Mouse (Mus musculus): ENCODE data around the gene Stard5. TPM values are rescaled to one million over a fixed set of nuclear protein-coding genes. Genes with fewer than 3 reads are reported as not detected.

Stard5 gene
- 35.1 and 35.4 TPM in 2 replicates for polyA plus RNA-seq (2016; fragmentation: Nextera tagmentation; extraction: Ambion mirVana)

GRCm38 (mm10) chr7:83631828-83632681, at the start of gene Stard5:
Gene Stard5, plus strand, starts transcription at chr7:83631959.
- Histone ChIP-seq H3K4me3 (peak within 1 kb of the TSS; percentile 73), H3K27me3 (replicated peaks) (no peaks in the 10 kb centered on the region), H3K9me3 (replicated peaks) (no peaks in the 10 kb centered on the region), H3K9ac (peak within 1 kb of the TSS; percentile 81), H3K4me2 (peak within 1 kb of the TSS; percentile 73), H3K36me3 (peaks cover 26% of the 10 kb centered on the region), H3K27ac (ENCODE audit: poor library complexity, severe bottlenecking) (peak within 1 kb of the TSS; percentile 55), H3K4me1 (replicated peaks) (peaks cover 27% of the 10 kb centered on the region)
- peak; percentile 91 for ATAC-seq (ENCODE audit: insufficient number of reproducible peaks, low FRiP score)
- WGBS = under 1% methylated on average over 35 of the region's 35 CpGs

DNA sequence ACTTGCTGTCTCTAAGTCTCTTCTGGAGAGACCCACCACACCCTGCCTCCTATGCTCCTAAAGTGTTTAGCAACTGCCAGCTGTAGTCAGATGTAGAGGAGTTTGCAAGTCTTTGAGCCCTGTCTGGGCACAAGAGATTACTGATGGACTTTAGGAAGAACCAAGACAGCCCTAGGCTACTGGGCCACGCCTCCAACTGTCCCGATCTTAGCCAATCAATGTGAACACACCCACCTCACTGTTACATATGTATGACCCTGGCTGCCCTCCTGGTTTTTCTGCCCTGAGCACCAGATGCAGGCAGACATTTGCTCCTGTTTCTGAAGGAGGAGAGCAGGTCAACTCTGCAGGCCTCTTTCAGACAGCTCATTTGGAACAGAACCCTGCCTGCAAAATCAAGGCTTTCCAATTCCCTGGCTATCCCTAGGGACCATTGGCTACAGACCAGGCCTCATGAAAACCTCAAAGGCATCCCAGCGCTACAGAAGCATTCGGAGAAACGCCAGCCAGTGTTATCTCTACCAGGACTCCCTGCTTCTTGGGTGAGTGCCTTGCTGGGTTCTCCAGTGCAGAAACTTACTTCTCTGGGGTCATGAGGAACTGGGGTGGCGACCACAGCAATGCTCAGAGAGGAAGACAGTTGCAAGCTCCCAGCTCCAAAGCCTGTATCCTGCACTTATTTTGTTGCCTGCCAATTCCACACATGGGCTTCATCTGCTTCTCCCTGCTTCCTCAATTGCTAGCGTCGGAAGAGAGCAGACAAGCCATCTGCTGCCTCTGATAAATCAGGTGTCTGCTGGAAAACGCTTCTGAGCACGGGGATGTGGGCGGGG, 46.9 kb upstream of the Stard5 start, which contains the start of gene Tmc3:
Gene Tmc3 (plus strand): TSS at position 289 of the 833 bp plus-strand sequence.
- Histone ChIP-seq H3K9me3 (replicated peaks) (no peaks in the 10 kb centered on the region), H3K27me3 (replicated peaks) (no peaks in the 10 kb centered on the region), H3K4me1 (replicated peaks) (peaks cover 10% of the 10 kb centered on the region), H3K9ac (no peak within 1 kb of the TSS), H3K4me3 (no peak within 1 kb of the TSS), H3K4me2 (0 out of 2 replicates have a peak within 1 kb of the TSS, but pooled peaks have one; percentile 5), H3K27ac (ENCODE audit: poor library complexity, severe bottlenecking) (no peak within 1 kb of the TSS), H3K36me3 (no peaks in the 10 kb centered on the region)
- no peak for ATAC-seq (ENCODE audit: insufficient number of reproducible peaks, low FRiP score)
- WGBS = 25% methylated on average over 11 of the region's 11 CpGs

DNA sequence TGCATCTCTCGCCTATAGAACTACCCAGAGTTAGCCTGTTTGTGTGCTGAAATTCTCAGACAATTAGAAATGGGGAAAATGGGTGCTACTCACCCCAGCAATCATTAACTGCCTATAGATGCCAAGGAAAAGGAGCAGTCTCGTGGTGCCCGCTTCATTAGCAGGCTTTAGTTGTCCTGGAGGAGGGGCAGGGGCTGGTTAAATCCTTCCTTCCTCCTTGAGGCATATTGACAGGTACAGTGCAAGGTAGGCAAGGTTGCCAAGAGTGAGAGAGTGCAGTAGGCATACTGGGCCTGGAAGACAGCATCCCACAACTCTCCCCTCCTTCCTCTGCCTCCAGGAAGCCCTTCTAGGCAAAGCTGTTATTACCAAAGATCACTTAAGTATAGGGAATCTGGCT, 37.7 kb upstream of the Stard5 start:
- no peak overlapping the region for H3K9ac ChIP-seq
- no peak for ATAC-seq (ENCODE audit: insufficient number of reproducible peaks, low FRiP score)
- no peak overlapping the region for H3K27ac ChIP-seq (ENCODE audit: poor library complexity, severe bottlenecking)
- no peak overlapping the region for H3K4me3 ChIP-seq
- WGBS = 68% methylated on average over 3 of the region's 3 CpGs
- H3K4me1 ChIP-seq (replicated peaks) = peaks cover 2% of the 10 kb centered on the region; the same call in 1 of the 2 replicates
- no peak overlapping the region for H3K4me2 ChIP-seq
- H3K36me3 ChIP-seq = no peaks in the 10 kb centered on the region
- H3K27me3 ChIP-seq (replicated peaks) = no peaks in the 10 kb centered on the region
- H3K9me3 ChIP-seq (replicated peaks) = no peaks in the 10 kb centered on the region

- Histone ChIP-seq H3K4me3 (no peak overlapping the region), H3K27ac (ENCODE audit: poor library complexity, severe bottlenecking) (no peak overlapping the region), H3K4me2 (no peak overlapping the region), H3K9ac (no peak overlapping the region), H3K4me1 (replicated peaks) (peaks cover 5% of the 10 kb centered on the region; the same call in 1 of the 2 replicates), H3K9me3 (replicated peaks) (no peaks in the 10 kb centered on the region), H3K36me3 (no peaks in the 10 kb centered on the region), H3K27me3 (replicated peaks) (no peaks in the 10 kb centered on the region)
- ATAC-seq (ENCODE audit: insufficient number of reproducible peaks, low FRiP score) = no peak
- 84% methylated on average over 3 of the region's 3 CpGs for WGBS
These were observed 34.7 kb upstream of the Stard5 start for GRCm38 (mm10) chr7:83597063-83597462.

DNA sequence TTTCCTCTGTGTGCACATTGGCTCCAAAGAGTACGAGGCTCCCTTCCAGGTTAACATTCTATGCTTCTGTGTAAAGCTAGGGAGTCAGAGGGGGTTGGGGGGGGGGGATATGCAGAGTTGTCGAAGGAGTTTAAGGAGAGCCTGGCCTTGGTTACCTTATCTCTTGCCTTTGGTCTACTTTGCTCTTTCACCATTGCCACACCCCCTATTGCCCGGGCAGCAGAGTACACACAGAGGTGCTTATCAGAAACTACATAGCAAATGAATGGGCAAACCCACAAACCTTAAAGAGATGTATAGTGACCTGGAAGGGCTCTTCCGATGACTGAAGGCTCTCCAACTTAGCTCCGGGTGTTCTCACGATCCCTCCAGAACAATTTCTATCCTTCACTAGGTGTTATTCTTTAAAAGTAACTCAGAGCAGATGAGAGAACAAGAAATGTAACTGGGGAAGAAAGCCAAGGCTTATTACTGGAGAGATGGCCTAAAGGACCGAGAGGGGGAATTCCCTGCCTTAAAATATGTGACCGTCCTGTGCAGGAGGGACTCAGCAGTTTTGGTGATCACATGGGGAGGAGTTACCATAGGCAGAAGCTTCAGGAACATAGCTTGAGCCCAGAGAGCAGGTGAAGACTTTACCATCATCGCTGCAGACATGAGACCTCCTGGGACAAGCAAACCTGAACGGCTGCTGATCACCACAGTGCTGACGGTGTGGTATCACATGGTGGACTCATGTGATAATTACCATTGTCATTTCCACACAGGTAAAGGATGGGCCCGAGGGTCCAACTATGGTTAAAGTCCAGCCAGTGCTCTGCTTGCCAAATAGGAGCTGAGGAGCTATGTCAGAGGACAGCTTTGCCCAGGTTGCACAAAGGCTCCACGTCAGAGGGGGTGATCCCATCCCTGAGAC, 32.5 kb upstream of the Stard5 start:
- Histone ChIP-seq H3K4me3 (no peak overlapping the region), H3K27ac (ENCODE audit: poor library complexity, severe bottlenecking) (no peak overlapping the region), H3K4me1 (replicated peaks) (peaks cover 5% of the 10 kb centered on the region; the same call in 1 of the 2 replicates), H3K27me3 (replicated peaks) (no peaks in the 10 kb centered on the region), H3K9me3 (replicated peaks) (no peaks in the 10 kb centered on the region), H3K36me3 (no peaks in the 10 kb centered on the region), H3K9ac (no peak overlapping the region), H3K4me2 (no peak overlapping the region)
- no peak for ATAC-seq (ENCODE audit: insufficient number of reproducible peaks, low FRiP score)
- WGBS = 68% methylated on average over 13 of the region's 13 CpGs

- no peak overlapping the region for H3K4me3 ChIP-seq
- no peak overlapping the region for H3K9ac ChIP-seq
- no peak overlapping the region for H3K4me2 ChIP-seq
- H3K36me3 ChIP-seq = no peaks in the 10 kb centered on the region
- no peaks in the 10 kb centered on the region for H3K9me3 ChIP-seq (replicated peaks)
- no peaks in the 10 kb centered on the region for H3K27me3 ChIP-seq (replicated peaks)
- peaks cover 5% of the 10 kb centered on the region; the same call in 1 of the 2 replicates for H3K4me1 ChIP-seq (replicated peaks)
- WGBS = 59% methylated on average over 8 of the region's 8 CpGs
- no peak overlapping the region for H3K27ac ChIP-seq (ENCODE audit: poor library complexity, severe bottlenecking)
- no peak for ATAC-seq (ENCODE audit: insufficient number of reproducible peaks, low FRiP score)
These were observed 31.9 kb upstream of the Stard5 start for GRCm38 (mm10) chr7:83599913-83600286.

GRCm38 (mm10) chr7:83604180-83604944, 27.4 kb upstream of the Stard5 start:
- Histone ChIP-seq H3K27ac (ENCODE audit: poor library complexity, severe bottlenecking) (no peak overlapping the region), H3K9me3 (replicated peaks) (no peaks in the 10 kb centered on the region), H3K9ac (no peak overlapping the region), H3K4me3 (no peak overlapping the region), H3K4me1 (replicated peaks) (no peaks in the 10 kb centered on the region), H3K27me3 (replicated peaks) (no peaks in the 10 kb centered on the region), H3K4me2 (no peak overlapping the region), H3K36me3 (no peaks in the 10 kb centered on the region)
- no peak for ATAC-seq (ENCODE audit: insufficient number of reproducible peaks, low FRiP score)
- WGBS = 91% methylated on average over 7 of the region's 7 CpGs

DNA sequence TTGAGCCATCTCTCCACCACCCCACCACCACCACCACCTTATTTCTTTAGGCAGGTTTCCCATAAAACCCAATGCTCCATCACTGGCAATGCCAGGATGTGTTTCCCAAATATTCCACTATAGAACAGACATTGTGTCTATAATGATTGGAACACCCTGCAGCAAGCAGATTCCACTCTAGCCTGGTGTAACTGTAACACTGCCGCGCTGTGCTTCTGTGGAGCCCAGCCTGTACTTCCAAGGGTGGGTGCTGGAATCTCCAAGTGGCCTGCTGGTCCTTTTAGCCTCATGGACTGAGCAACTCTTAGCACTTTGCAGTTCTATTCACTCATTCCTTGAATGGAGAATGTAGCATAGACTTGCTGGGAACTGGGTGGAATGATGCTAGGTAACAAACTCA, 25.0 kb upstream of the Stard5 start:
- Histone ChIP-seq H3K27ac (ENCODE audit: poor library complexity, severe bottlenecking) (no peak overlapping the region), H3K36me3 (no peaks in the 10 kb centered on the region), H3K27me3 (replicated peaks) (no peaks in the 10 kb centered on the region), H3K4me1 (replicated peaks) (no peaks in the 10 kb centered on the region), H3K4me3 (no peak overlapping the region), H3K9me3 (replicated peaks) (no peaks in the 10 kb centered on the region), H3K4me2 (no peak overlapping the region), H3K9ac (no peak overlapping the region)
- no peak for ATAC-seq (ENCODE audit: insufficient number of reproducible peaks, low FRiP score)
- 92% methylated on average over 2 of the region's 2 CpGs for WGBS

GRCm38 (mm10) chr7:83609891-83610290, 21.9 kb upstream of the Stard5 start:
- no peak overlapping the region for H3K27ac ChIP-seq (ENCODE audit: poor library complexity, severe bottlenecking)
- H3K4me3 ChIP-seq = no peak overlapping the region
- H3K9me3 ChIP-seq (replicated peaks) = no peaks in the 10 kb centered on the region
- H3K4me1 ChIP-seq (replicated peaks) = no peaks in the 10 kb centered on the region
- 91% methylated on average over 4 of the region's 4 CpGs for WGBS
- H3K27me3 ChIP-seq (replicated peaks) = no peaks in the 10 kb centered on the region
- no peak for ATAC-seq (ENCODE audit: insufficient number of reproducible peaks, low FRiP score)
- no peaks in the 10 kb centered on the region for H3K36me3 ChIP-seq
- H3K4me2 ChIP-seq = no peak overlapping the region
- H3K9ac ChIP-seq = no peak overlapping the region

GRCm38 (mm10) chr7:83611886-83612285, 19.9 kb upstream of the Stard5 start:
- H3K4me3 ChIP-seq = no peak overlapping the region

More at GRCm38 (mm10) chr7:83611886-83612285, 19.9 kb upstream of the Stard5 start:
- H3K9me3 ChIP-seq (replicated peaks) = no peaks in the 10 kb centered on the region
- H3K9ac ChIP-seq = no peak overlapping the region
- ATAC-seq (ENCODE audit: insufficient number of reproducible peaks, low FRiP score) = no peak
- H3K27ac ChIP-seq (ENCODE audit: poor library complexity, severe bottlenecking) = no peak overlapping the region
- no peaks in the 10 kb centered on the region for H3K36me3 ChIP-seq
- H3K4me2 ChIP-seq = no peak overlapping the region
- no peaks in the 10 kb centered on the region for H3K27me3 ChIP-seq (replicated peaks)
- H3K4me1 ChIP-seq (replicated peaks) = no peaks in the 10 kb centered on the region
- 77% methylated on average over 1 of the region's 1 CpGs for WGBS

Data from heart, embryonic 12.5 days (tissue).